Mouse (Mus musculus) cerebellum, postnatal 10 days (tissue): Measurements from ENCODE around the gene Lhfp.
A peak's percentile ranks its signal among the peaks of the same experiment; 100 is the strongest.

Experiments used
- DNase-seq, 2 experiments: peaks; one replicate each; pipeline ENCODE4 v3.0.0; 2021; ENCODE audit warnings: mixed read lengths in 2 of 2

Gene Lhfp

DNA sequence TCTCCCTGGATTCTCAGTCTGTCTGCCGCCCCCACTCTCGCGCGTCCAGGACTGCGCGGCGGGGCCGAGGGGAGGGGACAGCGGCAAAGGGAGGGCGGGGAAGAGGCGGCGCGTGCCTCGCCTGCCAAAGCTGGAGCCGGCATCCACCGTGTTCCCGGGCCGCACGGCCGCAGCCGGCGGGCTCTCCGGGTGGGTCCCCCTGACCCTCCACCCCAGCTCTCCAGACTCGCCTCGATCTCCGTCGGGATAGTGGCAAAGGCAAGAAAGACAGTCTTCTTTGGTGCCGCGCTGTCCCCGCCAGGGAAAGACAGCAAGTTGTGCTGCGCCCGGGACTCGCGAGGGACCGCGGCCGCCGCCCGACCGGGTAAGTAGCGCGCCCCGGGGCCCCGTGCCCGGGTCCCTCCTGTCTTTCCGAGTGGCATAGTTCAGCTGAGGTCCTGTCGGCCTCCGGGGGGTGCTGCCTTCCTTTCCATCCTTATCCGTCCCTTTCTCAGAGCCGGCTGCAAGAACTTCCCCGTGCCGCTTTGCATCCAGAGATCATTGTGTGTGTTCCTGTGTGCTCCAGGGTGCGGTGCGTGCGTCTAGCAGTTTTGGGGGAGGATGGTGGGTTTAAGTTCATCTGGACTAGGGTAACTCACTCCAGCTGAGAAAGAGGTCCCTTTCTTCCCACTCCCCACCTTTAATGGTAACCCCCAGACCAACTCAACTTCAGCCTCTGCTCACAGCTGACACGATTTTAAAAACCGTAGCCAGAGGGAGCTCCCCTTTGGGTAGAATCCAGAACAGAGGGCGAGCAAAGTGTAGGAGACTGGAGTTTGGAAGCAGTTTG, at the start of gene Lhfp:
Lhfp (plus strand) TSS at position 118 of the 829 bp plus-strand sequence.
- peak; percentile 79 to 84 for DNase-seq

DNA sequence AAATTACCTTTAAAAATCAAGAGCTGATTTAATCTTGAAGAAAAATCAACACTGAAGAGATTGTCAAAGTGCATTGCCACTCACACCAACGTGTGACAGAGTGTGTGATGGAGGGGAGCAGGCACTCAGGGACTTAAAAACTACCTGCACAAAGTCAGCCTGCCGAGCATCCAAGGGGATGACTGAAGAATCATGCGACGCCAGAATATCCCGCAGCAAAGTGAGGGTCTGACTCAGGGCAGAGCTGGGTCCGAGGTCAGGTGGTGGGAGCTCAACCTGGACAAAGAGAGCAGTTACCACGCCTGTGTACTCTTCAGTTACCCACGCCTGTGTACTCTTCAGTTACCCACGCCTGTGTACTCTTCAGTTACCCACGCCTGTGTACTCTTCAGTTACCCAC, 48.0 kb upstream of the Lhfp start:
- DNase-seq, result no peak

DNA sequence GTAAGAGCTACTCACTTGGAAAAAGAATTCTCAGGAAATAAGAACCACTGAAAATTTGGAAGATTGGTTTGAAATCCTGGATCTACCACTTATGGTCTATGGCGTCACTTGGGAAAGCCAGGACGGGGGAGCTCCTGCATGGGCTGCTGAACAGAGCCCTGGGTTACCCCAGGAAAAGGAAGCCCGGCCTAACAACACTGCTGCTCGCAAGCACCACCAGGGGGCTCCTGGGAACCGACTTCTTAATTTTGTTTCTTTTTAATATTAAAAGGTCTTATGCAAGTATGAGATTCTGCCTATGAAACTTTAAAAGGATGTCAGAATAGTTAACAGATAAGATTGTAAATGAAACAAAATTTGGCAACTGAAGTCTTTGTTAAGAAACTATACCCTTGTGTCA, 46.7 kb upstream of the Lhfp start:
- DNase-seq, result peak; percentile 25

DNA sequence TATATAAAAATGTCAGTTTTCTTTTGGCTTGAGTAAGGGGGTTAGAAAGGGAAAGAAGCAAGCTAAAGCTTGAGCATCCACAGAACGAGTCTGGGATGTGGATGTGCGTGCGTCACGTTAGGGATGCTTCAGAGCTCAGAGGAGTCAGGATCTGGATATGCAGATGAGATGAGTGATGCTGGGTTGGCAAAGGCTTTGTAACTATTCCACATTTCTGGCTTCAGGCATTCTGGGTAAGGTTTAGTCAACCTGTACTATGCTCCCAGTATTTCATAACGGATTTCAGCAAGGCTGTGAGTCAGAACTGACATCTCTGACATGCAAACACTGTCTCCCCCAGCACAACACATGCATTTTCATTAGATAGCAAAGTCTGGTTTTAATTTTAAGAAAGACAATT, 44.7 kb upstream of the Lhfp start:
- DNase-seq, result no peak

DNA sequence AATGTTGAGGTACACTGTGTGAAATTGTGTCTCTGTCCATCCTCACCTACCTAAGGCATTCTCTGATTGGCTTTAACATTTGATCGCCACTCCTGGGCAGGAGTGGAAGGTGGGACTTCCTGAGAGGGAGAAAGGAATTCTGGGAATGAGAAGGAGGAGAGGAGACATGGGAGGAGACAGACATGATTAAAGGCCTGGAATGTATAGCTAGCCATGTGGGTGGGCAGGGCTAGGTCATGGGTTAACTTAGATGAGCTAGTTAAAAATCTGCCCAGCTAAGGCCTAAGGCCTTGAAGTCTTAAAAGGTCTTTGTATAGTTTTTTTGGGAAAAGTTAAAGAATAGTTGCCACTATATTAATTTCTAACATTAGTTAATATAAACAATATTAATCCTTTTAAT, 43.9 kb upstream of the Lhfp start:
- no peak for DNase-seq

DNA sequence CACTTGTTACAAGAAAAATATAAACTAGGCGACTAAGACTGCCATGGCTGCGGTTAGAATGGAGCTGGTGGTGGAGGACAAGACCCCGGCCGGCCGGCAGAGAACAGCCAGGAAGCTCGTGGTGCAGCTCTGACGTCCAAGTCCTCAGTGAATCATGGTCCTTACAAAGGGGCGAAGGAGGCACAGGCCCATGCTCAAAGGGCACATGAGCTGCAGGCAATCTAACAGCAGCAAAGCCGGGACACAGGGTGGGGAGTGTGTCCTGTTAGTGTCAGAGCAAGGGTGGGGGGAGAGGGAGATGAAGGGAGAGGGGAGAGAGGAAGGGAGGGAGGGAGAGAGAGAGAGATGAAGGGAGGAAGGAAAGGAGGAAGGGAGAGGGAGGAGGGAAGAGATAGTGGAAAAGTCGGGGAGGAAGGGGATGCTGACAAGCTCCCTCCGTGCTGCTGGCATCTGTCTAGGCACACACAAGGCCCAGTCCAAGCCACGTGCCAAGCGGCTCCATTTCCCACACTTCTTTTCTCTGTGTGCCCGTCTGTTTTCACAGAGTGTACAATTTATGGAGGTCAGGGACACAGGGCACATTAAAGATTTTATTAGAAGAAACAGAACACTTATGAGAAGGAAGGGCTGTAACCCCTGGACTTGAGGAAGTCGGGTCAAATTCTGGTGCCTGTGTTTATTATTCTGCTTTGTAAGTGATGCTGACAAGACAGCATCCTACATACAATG, 42.1 kb upstream of the Lhfp start:
- no peak for DNase-seq

DNA sequence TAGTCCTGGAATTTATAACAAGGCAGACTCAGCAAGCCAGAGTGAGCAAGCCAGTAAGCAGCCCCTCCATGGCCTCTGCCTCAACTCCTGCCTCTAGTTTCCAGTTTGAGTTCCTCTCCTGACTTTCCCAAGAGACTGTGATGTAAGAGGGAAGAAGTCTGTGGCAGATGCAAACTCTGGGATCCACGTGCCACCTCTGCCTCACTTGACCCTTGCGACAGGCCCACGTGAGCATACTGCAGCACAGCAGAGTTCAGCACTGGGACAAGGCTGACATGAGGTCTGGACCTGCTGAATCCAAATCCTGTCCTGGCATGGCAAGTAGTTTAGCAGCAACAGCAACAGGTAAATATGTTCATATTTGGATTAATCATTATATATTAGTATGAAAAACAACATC, 41.3 kb upstream of the Lhfp start:
- DNase-seq, result no peak

DNA sequence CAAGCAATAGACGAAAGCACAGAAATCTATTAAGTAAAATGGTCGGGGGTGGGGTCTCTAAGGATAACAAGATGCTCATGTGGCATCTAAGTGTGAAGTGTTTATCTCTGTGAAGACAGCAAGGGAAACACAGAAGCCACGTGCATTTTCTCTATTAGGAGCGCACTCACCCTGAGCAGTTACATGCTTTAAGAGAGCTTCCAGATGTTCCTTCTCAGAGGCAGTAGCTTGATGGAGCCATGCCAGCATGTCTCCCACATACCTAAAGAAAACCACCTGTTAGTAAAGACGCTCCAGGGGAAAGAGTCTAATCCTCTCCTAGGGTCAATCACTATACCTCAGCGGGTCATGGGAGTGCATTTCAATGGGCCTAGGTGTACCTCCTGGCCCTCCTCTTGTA, 39.3 kb upstream of the Lhfp start:
- no peak for DNase-seq

DNA sequence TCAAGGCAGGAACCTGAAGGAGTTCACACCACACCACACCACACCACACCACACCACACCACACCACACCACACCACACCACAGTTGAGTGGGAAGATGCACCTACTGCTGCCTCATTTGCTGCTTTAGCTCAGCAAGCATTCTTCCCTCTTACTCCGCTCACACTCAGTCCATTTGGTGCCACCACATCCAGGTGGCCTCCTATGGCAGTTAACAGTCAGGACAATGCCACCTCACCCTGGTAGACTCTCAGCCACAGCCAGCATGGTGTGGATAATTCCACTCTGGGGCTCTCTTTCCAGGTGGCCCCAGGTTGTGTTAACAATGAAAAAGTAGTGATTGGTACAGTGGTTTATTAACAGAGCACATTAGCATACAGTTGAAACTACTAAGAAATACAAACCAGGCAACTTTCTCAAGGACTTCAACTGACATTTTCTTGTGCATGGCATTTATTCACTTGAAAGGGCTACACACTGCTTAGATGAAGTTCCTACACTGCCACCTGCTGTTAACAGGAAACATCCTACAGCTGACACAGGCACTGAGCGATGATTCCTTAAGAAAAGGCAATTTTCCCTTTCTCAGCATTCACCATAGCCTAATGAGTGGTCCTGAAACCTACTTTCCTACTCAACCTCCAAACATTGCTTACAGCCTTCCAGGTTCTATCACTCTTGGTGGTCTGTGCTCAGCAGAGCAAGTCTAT, 36.8 kb upstream of the Lhfp start:
- DNase-seq, result peak; percentile 16 to 29

DNA sequence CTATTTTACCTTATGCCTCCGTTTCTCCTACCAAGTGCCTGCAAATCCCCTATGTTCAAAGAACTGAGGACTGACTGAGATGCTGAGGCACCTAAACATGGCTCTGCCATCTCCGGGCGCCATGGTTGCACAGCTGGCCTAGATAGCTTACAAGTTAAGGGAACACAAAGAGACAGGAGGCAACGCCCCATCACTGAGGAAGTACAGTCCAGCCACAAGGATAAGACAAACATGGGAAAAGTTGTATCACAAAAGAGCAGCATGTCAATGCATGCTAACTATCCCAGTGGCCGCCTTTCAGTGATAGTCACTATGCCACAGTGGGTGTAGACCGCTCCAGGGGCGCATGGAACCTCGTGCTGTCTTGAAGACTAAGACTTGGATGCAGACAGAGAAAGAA, 33.9 kb upstream of the Lhfp start:
- DNase-seq, result no peak

DNA sequence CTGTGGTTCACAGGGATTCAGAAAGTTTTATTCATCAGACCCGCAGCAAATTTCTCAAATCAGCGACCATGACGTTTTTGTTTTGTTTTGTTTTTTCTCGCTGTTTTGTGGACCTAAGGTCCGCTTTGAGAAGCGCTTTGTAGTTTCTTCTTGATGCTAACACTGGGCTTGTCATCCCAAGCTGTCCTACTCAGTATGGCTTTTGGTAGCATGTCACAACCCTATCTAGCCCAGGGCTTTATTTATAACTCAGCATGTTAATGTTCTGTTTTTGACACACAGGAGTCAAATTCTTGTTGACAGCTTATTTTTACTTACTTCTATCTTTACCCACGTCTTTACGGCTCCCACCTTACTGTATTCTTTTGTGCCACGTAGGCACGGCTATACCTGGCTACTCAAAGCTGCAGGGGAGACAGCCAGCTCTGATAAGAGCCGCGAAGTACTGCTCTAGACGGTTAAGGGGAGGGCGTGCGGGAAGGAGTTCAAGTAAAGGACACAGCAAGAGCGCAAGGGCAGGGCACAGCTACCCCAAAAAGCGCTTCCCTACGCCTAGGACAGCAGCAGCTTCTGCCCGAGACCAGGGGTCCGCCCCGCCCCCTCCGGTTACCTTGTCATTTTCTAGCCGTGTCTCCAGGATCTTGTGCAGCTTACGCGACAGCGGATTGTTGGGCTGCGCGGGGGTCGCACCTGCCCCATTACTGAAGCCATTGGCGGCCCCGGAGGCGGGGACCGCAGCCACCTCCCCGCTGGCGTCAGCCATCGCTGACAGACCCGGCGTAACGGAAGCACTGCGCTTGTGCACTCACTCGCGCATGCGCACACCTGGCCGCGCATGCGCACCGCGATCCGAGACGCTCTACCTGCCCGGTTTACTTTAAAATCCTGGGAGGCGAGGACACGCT, 24.6 kb upstream of the Lhfp start, which contains the start of gene Cog6:
Cog6 (minus strand) TSS at position 802 of the 905 bp plus-strand sequence.
- peak; percentile 91 to 94 for DNase-seq

DNA sequence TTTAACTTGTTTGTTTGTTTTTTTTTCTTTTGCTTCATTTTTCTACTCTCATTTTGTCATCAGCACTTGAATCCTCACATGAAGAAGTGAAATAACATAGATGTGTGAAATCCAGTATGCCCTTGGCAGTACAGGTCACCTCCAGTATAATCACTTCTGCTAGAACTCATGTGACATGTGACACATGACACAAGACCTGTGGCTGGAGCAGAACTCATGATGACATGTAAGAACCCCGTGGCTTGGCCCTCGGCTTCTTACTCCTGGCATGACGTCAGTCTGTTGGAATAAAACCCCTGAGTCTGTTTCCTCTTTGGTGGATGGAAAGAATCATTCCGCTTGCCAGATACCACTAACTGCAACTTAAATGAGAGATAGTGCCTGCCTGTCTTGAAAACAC, 14.0 kb upstream of the Lhfp start:
- no peak for DNase-seq

DNA sequence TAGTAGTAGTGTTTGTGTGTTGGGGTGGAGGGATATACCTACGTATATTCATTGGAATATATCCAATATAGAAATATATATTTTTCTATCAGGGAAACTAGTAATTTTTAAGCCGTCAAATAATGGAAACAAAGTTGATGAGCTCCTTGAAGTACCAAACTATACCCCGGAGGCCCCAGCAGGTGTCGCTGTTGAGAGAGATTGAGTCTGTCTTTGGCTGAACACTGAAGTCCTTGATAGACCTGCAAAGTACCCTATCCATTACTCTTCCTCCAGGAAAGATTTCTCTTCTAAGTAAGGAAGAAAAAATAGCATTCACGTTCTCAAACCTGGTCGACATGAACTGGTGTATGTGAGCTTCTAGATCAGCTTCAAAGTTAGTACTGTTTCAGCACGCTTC, 12.3 kb upstream of the Lhfp start:
- peak; percentile 87 to 91 for DNase-seq

DNA sequence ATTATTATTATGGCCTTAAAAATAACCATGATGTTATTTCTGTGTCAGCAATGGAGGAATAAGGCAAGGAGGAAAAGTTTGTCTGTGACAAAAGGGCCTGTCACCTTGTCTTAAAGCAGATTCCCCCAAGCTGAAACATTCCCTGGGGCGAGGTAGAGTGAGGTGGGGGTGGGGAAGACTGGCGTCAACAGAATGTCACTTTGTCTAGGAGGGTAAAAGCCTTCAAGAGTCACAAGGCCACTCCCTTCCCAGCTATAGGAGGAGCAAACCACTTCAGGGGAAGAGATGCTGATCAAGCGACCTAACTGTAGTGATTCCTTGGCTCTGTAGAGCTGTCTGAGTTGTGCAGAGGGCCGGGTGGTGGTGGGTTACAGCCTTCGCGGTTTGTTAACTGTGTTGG, 9.7 kb upstream of the Lhfp start:
- no peak for DNase-seq

DNA sequence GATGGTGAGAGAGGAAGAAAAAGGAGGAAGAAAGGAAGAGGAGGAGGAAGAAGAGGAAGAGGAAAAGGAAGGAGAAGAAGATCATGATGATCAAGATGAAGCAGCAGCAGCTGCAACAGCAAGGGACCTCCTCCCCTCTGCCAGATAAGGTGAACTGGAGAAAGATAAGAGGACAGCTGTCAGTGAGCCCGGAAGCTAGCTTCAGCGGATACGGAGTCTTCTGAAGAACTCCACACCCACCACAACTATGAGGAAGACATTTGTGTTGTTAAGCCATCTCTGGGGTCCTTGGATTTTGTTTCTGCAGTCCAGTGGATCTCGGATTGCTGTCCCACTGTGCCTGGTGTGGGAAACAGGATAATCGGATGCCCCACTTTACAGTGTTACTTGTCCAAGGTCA, 8.9 kb upstream of the Lhfp start:
- DNase-seq, result no peak

DNA sequence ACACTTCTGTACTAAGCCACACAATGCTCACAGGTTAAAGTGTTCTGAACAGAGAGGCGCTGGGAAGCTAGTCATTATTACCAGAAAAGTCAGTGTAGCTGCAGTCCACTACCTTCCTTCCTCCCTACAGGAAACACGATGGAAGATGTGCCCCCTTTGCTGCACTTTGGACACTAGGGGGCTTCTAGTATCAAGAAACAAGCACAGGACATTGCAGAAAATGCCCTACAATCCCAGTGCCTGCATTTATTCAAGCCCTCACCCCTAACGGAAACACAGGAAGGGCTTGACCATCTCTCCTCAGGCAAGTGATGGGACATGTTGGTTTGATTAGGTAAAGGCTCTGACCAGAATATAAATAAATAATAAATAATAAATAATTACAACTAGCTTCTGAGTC, 7.9 kb upstream of the Lhfp start:
- DNase-seq, result peak; percentile 66 to 78

DNA sequence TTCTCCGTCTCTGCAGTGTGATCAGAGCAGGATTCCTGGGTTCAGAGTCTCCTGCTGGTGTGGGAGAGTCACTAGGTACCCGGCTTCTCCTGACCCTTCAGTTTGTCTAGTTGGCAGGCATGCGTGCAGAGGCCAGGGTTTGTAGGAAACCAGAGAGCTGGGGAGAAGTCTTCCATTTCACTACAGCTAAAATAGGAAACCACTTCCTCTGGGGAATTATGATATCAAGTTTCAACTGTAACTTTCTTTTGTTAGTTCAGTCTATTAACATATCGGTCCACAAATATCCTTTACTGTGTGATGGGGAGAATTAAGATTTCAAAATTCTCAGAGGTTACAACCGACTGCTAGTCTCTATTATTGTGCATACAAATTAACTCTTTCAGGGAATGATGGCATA, 5.3 kb upstream of the Lhfp start:
- no peak for DNase-seq

DNA sequence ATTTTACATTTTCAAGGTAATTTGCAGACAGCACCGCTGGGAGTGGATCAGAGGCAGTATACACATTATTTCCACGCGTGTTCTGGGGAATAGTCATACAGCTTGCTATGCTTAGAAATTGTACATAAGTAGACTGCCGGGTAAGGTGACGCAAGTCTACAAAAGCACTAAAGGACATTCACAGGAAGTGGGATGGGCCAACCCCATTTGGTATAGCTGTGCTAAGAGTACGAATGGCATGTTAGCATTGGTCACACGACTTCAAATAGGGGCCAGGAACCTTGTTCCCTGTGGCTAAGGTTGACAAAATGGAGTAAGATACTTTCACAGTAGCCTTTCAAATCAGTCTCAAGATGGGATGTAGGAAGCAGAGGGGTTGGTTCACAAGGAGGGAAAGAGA, 4.4 kb upstream of the Lhfp start:
- no peak for DNase-seq

DNA sequence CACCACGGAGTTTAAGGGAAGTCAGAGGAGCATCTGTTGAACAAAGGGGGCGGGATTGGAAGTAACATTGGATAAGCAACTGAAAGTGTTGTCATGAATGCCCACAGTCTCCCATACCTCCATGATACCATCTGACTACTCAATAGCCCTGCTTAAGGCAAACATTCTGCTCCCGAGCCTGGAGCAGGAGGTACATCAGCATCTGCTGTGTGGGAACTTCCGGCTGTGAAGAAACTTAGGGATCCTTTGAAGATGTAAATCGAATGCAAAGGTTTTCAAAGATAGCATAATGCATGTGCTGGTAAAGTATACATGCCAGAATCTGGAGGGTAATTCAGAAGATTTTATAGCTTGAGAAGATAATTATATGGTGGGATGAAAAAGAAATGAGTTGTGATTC, 2.4 kb upstream of the Lhfp start:
- no peak for DNase-seq

DNA sequence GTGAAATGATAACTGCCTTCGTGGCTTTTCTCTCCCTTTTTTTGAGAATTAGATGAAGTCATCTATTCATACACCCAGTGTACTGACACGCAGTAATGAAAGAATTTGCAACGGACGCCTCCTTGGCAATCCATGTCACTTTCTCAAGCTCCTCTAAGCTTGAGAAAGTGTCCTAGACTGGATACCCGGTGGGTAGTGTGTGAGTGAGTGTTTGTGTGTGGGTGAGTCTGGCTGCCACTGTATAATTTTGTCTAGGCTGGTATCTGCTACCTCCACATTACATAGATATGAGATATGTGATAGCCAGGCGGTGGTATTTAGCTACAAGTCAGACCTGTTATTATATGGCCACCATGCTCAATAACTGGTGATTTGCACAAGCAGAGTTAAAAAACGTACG, 1.6 kb upstream of the Lhfp start:
- no peak for DNase-seq

DNA sequence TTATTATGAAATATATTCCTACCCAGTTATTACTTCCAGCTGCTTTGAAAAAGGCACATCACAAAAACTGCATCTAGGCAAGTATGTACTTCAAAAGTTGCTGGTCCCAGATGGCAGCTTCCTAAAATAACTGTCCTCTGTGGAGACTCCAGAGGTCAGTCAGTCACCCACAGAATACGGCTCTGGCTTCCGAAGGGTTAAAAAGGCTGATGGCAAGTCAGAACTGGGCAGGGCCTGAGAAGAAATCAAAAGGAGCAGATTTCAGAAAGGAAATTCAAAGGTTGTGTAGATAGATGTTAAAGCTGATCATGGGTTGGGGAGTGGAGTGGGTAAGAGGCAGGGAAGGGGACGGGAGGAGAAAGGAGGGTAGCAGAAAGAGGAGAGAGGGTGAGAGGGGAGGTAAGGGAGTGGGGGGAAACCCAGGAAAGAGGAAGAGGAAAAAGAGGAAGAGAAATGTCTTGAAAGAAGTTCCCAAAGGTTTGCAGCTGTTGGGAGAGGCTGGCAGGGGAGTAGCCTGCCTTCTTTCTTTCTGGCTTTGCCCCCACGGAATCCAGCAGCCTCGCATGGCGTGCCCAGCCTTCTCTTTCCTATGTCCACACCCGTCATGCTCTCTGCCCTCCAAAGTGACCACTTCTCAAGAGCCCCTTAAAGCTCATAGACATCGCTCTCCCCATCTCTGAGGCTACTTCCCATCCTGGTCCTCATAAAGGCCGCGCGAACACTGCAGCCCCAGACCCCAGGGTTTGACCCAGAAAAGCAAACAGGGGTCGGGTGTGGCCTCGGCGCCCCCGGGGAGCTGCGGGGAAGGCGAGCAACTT, 526 bp upstream of the Lhfp start:
- peak; percentile 20 to 33 for DNase-seq

DNA sequence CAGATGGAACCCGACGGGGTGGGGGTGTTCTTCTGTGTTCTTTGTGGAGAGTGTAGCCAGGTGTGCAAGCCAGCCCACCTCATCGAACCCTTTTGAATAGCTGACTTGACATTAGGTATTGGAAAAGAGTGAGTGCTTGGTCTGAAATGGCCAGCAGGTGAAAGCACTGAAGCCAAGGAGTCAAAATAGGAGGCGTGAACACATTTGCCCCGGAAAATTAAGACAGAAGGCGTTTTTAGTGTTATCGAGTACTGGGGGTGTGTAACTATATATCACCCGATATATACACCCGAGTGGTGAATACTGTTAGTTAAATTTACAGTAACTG, 876 bp downstream of the Lhfp start:
- DNase-seq, result no peak
